Mouse (Mus musculus) liver, embryonic 14.5 days (tissue): ENCODE measurements around the gene Slc16a6. TPM values are rescaled to one million over a fixed set of nuclear protein-coding genes. Genes with fewer than 3 reads are reported as not detected.

Source experiments
- ATAC-seq: fragments of 200-750 bp; cut with Nextera tagmentation; 2 replicates; pipeline ENCODE4 v1.8.0; 2017; ENCODE audit warnings: moderate number of reproducible peaks, mild to moderate bottlenecking, moderate library complexity; ENCODE audit not compliant: insufficient read depth
- DNase-seq, 3 experiments: peaks; one replicate each; pipeline ENCODE4 v3.0.0-alpha.2; 2012 to 2013; ENCODE audit warnings: low read depth in 3 of 3, low spot score in 3 of 3
- H3K27ac ChIP-seq: fragments of 300-500 bp; sonication (generic); 2 replicates; pipeline ENCODE4 v1.5.1; 2014; ENCODE audit warnings: moderate library complexity, mild to moderate bottlenecking, control low read depth, inconsistent platforms
- H3K27me3 ChIP-seq: fragments of 300-500 bp; sonication (generic); 2 replicates; pipeline ENCODE4 v1.6.1; 2014; ENCODE audit warnings: mild to moderate bottlenecking, low read length, moderate library complexity; ENCODE audit not compliant: control insufficient read depth, insufficient read depth
- H3K36me3 ChIP-seq: fragments of 300-500 bp; sonication (generic); replicated peaks from 2 replicates; pipeline ENCODE4 v1.6.1; 2014; ENCODE audit warnings: low read depth; ENCODE audit not compliant: control insufficient read depth, insufficient read depth
- H3K4me1 ChIP-seq, 2 experiments: fragments of 200-500 bp in 1 of 2; fragments of 300-500 bp in 1 of 2; sonication (generic) in 1 of 2; replicated peaks; 2 replicates each; pipeline ENCODE4 v1.6.1; 2012 to 2014; ENCODE audit warnings: antibody characterized with exemption in 1 of 2, inconsistent platforms in 1 of 2, low read length in 1 of 2; ENCODE audit not compliant: control insufficient read depth in 2 of 2, insufficient read depth in 2 of 2
- H3K4me2 ChIP-seq: fragments of 300-500 bp; sonication (generic); 2 replicates; pipeline ENCODE4 v1.6.1; 2014; ENCODE audit warnings: low read depth, mild to moderate bottlenecking, control low read depth, moderate library complexity
- H3K4me3 ChIP-seq, 2 experiments: fragments of 200-500 bp in 1 of 2; fragments of 300-500 bp in 1 of 2; sonication (generic) in 1 of 2; 2 replicates each; pipeline ENCODE4 v1.5.1; 2012 to 2014; ENCODE audit warnings: low read depth in 2 of 2, low read length in 2 of 2, mild to moderate bottlenecking in 2 of 2, control low read depth in 1 of 2, inconsistent platforms in 1 of 2, moderate library complexity in 1 of 2; ENCODE audit not compliant: insufficient read depth in 1 of 2
- H3K9ac ChIP-seq: fragments of 300-500 bp; sonication (generic); replicated peaks from 2 replicates; pipeline ENCODE4 v1.6.1; 2014; ENCODE audit warnings: mild to moderate bottlenecking, control low read depth, moderate library complexity
- H3K9me3 ChIP-seq: fragments of 300-500 bp; sonication (generic); 2 replicates; pipeline ENCODE4 v1.6.1; 2016; ENCODE audit warnings: low read length, mixed read lengths; ENCODE audit not compliant: control insufficient read depth
- CTCF ChIP-seq: IDR thresholded peaks from 2 replicates; pipeline ENCODE4 v1.5.1; 2016; ENCODE audit warnings: antibody characterized with exemption, low read depth, control low read depth
- EP300 ChIP-seq: IDR thresholded peaks from 2 replicates; pipeline ENCODE4 v1.6.1; 2016; ENCODE audit warnings: antibody characterized with exemption, low read depth
- WGBS: fragments of 180-500 bp; shearing (Covaris S2); extraction: QIAGEN DNeasy Blood & Tissue Kit; methylation state at CpG from one replicate; pipeline ENCODE4 v1.1.7; 2014; ENCODE audit not compliant: insufficient replicate concordance; 5-methylcytosine and 5-hydroxymethylcytosine counted together
- polyA plus RNA-seq, 2 experiments: library from polyadenylated mRNA; depleted of rRNA in 1 of 2; stranded (reverse) in 1 of 2; unstranded in 1 of 2; fragments of >200 nt; fragmentation: Nextera tagmentation in 1 of 2; extraction: Ambion mirVana in 1 of 2; gene quantifications; 2 replicates each; pipeline versions ENCODE4 v1.2.1 to v1.2.3; 2012 to 2014

The Slc16a6 gene
- polyA plus RNA-seq, 2 experiments, result 8.0 to 39.5 TPM

DNA sequence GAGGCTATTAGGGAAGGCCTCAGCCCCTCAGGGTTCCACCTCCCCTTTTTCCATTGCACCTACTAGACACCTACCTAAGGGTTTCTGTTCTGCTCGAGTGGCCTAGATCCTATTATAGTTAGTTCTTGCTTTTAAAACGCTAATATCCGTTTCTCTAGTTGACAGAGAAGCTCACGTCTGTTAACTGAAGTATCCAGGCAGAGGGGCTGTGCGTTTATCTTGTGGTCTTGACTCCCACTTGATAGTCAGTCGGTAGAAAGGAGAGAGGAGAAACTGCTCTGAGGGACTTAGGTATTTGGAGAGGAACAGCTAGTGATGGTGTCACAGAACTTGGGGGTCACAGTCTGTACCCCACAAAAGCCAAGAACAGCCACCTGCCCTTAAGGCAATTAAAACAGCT, 3.3 kb upstream of the Slc16a6 start:
- ATAC-seq (no peak), DNase-seq (no peak)
- no peaks in the 10 kb centered on the region for H3K36me3 ChIP-seq
- H3K4me3 ChIP-seq, result no peak overlapping the region
- 18% methylated on average over 6 of the region's 6 CpGs for WGBS
- peaks cover 8 to 31% of the 10 kb centered on the region in 2 experiments; a peak in 3 of 4 replicates for H3K4me1 ChIP-seq
- H3K9me3 ChIP-seq, result no peaks in the 10 kb centered on the region
- H3K4me2 ChIP-seq, result no peak overlapping the region
- H3K9ac ChIP-seq, result no peak overlapping the region; the same call in 1 of the 2 replicates
- no peaks in the 10 kb centered on the region for H3K27me3 ChIP-seq
- peak overlapping the region; percentile 16; the same call in 1 of the 2 replicates for H3K27ac ChIP-seq
- TF ChIP-seq EP300 (0 out of 2 replicates have a peak, but pooled peaks have one; percentile 7), CTCF (no peak)

DNA sequence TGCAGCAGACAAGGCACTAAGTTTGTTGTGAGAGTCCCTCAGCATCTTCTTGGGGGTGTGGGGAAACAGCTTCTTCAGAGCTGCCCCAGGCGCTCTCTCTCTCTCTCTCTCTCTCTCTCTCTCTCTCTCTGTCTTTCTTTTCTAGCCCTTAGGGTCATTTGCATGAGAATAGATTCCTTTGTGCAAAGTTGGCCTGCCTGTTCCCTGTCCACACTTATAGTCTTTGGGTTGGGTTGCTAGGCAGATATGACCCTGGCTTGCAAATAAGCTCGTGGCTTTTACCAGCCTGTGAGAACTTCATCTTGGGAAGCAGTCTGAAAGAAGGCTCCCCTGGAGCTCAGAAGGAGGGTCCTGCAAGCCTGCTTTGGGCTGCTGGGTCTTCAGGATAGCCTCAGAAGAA, 2.8 kb upstream of the Slc16a6 start:
- peak overlapping the region; percentile 16; the same call in 1 of the 2 replicates for H3K27ac ChIP-seq
- no peaks in the 10 kb centered on the region for H3K9me3 ChIP-seq
- H3K27me3 ChIP-seq, result no peaks in the 10 kb centered on the region
- no peaks in the 10 kb centered on the region for H3K36me3 ChIP-seq
- no peak for DNase-seq
- no peak overlapping the region; the same call in 1 of the 2 replicates for H3K9ac ChIP-seq
- ATAC-seq, result no peak
- WGBS, result 47% methylated on average over 2 of the region's 2 CpGs
- H3K4me1 ChIP-seq, result peaks cover 8 to 31% of the 10 kb centered on the region in 2 experiments; a peak in 3 of 4 replicates
- no peak overlapping the region for H3K4me3 ChIP-seq
- TF ChIP-seq EP300, result no peak
- TF ChIP-seq CTCF, result no peak
- no peak overlapping the region for H3K4me2 ChIP-seq

DNA sequence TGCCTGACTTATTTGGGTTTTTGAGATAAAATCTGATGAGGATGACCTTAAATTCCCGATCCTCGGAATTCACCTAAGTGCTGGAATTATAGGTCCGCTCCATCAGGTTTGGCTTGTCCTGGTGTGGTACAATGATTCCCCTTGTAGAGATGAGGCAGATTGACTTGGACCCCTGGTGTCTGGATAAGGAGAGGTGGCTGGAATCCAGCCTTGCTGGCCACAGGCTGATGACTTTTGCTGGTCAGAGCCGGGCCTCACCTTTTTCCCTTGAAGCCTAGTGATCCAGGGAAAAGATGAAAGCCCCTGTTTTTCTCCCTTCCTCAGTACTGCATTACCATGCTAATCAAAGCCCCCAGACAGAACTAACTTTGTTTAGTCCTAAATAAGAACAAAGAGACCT, 2.3 kb upstream of the Slc16a6 start:
- TF ChIP-seq CTCF, result no peak
- TF ChIP-seq EP300, result no peak
- Histone ChIP-seq H3K4me3 (no peak overlapping the region), H3K9me3 (no peaks in the 10 kb centered on the region), H3K27ac (no peak overlapping the region), H3K4me2 (no peak overlapping the region), H3K4me1 (peaks cover 8 to 33% of the 10 kb centered on the region in 2 experiments; a peak in 3 of 4 replicates), H3K36me3 (no peaks in the 10 kb centered on the region), H3K27me3 (no peaks in the 10 kb centered on the region), H3K9ac (no peak overlapping the region)
- 87% methylated on average over 4 of the region's 4 CpGs for WGBS
- DNase-seq, result no peak
- no peak for ATAC-seq

DNA sequence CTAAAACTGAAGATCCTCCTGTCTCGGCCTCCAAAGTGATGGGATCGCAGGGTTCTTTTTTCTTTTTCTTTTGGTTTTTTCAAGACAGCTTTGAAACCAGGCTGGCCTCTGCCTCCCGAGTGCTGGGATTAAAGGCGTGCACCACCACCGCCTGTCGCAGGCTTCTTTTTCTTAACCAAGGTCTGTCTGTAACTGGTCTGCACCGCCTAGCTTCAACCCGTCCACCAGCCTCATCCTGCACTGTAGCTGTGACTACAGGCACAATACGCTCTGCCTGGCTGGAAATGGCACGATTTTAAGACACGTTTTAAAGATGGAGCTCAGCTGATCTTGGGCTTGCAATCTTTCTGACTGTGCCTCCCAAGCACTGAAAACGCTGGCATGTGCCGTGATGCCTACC, 1.4 kb upstream of the Slc16a6 start:
- H3K9me3 ChIP-seq, result no peaks in the 10 kb centered on the region
- 70% methylated on average over 13 of the region's 13 CpGs for WGBS
- no peak for ATAC-seq
- no peaks in the 10 kb centered on the region; the same call in 1 of the 2 replicates for H3K36me3 ChIP-seq
- H3K4me2 ChIP-seq, result peak overlapping the region; percentile 86
- H3K9ac ChIP-seq, result no peak overlapping the region
- no peak overlapping the region; the same call in 1 of the 2 replicates for H3K27ac ChIP-seq
- DNase-seq, result no peak
- no peak overlapping the region for H3K4me3 ChIP-seq
- TF ChIP-seq CTCF (no peak), EP300 (no peak)
- H3K27me3 ChIP-seq, result no peaks in the 10 kb centered on the region
- peaks cover 17 to 31% of the 10 kb centered on the region in 2 experiments for H3K4me1 ChIP-seq

DNA sequence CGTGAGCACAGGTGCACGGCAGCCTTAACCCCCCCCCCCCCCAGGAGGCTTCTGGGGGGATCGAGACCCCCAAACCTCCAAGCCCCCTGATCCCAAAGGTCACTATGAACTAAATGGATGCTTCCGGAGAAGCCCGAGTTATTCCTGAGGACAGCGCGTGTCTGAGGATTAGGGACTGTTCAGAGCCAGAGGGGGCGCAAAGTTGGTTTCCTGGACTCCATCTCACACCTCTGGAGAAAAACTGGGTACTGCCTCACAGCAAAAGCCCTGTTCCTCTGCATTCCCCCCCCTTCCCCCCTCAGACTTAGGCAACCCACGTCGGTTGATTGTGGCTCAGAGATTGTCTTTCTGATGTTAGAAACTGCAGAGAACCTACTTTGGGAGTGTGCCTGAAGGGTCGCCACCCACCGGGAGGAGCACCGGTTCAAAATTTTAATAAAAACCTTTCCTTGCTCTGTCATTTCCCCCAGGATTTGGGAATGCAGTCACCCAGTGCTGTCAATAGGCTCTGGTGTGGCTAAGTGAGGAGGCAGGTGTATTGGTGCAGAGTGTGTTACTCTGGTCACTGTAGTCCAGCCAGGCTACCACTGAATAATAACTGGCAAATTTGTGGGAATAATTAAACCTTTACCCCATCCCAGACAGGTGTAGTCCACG, 816 bp upstream of the Slc16a6 start:
- DNase-seq (no peak), ATAC-seq (no peak)
- no peaks in the 10 kb centered on the region; the same call in 1 of the 2 replicates for H3K36me3 ChIP-seq
- H3K4me3 ChIP-seq, result peak overlapping the region; percentile 69 to 94
- 5% methylated on average over 14 of the region's 14 CpGs for WGBS
- peaks cover 23 to 35% of the 10 kb centered on the region in 2 experiments for H3K4me1 ChIP-seq
- H3K27me3 ChIP-seq, result no peaks in the 10 kb centered on the region
- no peaks in the 10 kb centered on the region for H3K9me3 ChIP-seq
- H3K27ac ChIP-seq, result peak overlapping the region; percentile 89
- H3K9ac ChIP-seq, result peak overlapping the region; percentile 99
- peak overlapping the region; percentile 86 for H3K4me2 ChIP-seq
- TF ChIP-seq EP300 (no peak), CTCF (no peak; the same call in none of the 2 replicates)
